Mouse (Mus musculus): ENCODE results near the gene Kif26b.
A peak's percentile ranks its signal among the peaks of the same experiment; 100 is the strongest.

Kif26b gene

DNA sequence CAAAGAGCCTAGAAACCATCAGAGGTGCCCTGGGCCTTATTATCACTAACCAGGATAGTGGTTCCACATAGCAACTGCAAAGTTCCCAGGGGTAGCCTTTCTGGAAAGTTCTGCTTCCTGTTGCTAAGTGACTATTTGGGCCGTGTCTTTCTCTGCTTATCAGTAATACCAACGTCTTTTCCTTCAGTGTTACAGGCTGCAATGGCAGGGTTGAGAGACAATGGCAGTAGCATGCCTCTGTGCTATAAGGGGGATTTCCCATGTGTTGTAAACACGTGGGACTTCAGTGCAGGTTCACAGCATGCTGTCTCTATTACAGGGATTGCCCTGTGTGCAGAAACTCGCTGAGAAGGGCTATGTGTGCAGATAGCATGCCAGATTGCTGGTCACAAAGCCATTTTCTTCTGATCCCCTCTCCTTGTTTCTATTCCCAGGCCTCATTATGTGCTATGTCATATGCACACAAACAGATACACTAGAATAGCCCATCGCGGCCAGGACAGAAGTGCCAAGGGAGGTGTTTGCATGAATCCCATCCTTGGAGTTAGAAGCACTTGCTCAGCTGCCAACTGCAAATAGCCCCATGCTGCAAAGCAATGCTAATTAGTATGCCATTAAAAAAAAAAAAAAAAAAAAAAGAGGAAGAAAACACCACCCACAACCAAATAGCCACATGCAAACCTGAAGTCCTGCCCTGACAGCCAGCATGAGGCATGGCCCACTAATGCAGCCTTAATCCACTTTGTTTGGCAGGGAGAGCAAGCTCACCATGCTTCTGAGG, 384.2 kb downstream of the Kif26b start:
- DNase-seq (ENCODE audit: low spot score in 2 of 2), result no peak

DNA sequence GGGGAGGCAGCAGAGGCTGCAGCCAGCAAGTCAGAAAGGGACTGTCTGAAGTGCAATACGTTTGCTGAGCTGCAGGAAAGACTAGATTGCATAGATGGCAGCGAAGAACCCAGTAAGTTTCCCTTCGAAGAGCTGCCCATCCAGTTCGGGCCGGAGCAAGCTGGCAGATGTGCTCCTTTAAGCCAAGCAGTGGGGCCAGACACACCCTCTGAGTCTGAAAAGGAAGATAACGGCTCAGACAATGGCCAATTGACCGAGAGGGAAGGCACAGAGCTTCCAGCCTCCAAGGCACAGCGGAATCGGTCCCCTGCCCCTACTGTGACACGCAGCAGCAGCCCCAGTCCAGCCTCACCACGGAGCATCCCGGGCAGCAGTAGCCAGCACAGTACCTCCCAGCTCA, 386.1 kb downstream of the Kif26b start:
- no peak for DNase-seq (ENCODE audit: low spot score in 2 of 2)

DNA sequence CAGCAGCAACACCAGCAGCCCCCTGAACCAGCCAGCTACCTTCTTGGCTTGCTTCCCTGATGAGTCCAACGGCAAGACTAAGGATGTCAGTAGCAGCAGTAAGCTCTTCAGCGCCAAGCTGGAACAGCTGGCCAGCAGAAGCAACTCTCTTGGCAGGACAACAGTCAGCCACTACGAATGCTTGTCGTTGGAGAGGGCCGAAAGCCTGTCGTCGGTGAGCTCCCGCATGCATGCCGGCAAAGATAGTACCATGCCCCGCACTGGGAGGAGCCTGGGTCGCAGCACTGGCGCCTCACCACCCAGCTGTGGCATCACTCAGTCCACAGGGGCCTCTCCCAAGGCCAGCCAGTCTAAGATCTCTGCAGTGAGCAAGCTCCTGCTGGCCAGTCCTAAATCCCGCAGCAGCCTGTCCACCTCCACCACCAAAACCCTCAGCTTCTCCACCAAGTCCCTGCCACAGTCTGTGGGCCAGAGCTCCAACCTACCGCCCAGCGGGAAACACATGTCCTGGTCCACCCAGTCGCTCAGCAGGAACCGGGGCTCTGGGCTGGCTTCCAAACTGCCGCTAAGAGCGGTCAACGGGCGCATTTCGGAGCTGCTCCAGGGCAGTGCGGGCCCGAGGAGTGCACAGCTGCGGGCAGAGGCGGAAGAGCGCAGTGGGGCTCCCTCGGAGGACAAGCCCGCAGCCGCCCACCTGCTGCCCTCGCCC, 388.4 kb downstream of the Kif26b start:
- DNase-seq (ENCODE audit: low spot score in 2 of 2), result no peak

DNA sequence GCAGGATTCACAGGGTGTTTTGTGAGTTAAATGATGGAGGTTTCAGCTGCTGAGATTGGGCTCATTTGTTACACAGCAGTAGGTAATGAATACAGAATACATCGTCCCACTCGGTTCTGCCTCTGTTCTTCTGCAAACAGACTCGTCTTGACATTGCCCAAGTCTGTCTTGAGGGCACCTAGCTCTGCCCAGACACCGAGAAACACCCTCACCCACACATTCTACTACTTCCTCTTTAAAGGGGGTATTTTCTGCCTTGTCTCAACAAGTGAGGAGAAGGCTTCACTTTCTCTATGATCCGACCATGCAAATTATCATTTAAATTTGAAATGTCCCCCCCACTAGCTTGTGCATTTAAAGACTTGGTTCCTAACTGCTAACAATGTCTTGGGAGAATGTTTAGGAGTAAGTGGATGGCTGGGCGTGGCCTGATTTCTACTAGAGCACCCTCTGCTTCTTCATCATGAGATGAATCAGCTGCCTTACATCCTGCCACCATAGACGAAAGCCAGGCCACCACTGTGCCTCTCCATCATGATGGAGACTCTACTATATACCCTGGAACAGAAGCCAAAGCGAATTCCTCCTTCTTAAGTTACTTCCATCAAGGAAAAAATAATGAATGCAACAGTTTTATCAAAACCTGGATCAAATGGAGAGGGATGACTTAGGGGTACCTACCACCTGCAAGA, 395.7 kb downstream of the Kif26b start:
- DNase-seq (ENCODE audit: low spot score in 2 of 2), result no peak

DNA sequence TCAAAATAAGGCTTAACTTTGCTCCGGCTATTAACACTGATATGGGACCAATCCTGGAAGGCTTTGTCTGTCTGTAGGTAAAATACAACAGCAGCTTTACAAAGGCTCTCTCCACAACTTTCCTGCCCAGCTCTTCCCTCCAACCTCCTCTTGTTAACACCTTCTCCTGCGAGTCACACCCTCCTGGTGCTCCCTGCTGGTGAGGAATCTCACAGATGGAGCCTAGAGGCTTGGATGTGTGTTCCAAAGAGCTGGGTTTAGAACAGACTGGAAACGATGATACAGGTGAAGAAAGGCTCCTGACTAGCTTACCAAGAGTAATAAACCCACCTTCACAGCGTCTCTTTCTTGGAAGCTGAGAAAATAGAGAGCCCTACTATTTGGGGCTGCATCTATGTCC, 400.6 kb downstream of the Kif26b start:
- DNase-seq (ENCODE audit: low spot score in 2 of 2), result no peak

DNA sequence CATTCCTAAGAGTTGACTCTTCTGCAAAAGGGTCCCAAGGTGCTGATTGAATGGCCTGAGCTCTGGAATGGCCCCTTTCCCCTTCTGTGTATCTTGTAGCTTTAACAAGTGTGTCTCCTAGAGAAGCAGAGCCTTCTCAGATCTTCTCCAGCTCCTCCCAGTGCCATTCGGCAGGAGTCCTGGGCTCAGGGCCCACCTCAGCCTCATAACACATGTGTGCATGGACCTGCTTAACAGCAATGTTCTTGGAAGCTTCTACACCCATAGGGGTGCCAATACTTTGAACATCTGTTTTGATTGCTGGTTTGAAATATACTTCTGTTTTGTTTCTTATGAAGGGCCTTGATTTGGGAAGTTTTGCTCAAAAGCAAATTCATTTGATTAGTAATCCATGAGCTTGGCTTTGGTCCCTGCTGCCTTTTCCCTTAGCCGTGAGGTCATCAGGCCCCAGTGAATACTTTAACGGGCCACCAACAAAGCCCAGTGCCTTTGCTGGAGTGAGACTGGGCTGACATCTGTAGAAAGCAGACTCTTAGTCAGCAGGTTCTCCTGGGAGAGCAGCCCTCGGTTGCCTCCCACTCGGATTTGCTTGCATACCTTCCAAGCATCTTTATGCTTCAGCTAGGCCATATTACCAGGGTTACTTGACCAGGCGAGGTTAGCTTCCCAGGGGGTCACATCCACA, 405.2 kb downstream of the Kif26b start:
- DNase-seq (ENCODE audit: low spot score in 2 of 2), result no peak

DNA sequence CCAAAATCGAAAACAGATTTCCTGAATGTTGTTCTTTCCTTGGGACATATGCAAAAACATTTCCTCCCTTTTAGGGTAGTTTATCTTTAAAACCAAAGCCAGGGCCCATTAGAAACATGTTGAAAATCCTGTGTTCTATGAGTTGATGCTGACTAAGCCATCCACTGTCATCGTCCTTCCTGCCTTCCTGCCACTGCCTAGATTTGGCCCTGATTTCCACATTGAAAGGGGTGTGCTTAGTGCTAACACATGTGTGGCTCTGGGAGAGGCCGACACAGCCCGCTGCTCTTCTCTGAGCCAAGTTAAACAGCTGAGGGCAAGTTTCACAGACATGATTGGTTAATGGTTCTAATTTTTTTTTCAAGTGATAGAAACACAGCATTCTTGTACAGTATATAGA, 407.5 kb downstream of the Kif26b start:
- no peak for DNase-seq (ENCODE audit: low spot score in 2 of 2)

DNA sequence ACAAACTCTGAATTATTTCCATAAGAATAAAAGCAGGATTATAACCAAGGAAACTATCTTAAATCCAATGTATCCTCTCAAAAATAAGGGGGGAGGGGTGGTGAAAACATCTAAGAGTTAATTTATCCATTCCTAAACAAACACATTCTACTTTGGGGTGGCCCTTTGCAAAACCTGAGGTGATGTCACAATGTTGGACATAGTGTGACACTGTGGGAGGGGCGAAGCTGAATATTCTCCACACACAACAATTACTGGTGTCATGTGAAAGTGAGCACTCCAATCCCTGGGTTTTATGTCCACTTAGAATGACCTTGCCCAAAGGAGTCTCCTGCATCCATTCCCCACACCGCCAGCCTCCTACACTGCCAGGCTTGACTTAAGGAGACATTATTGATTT, 408.1 kb downstream of the Kif26b start:
- DNase-seq (ENCODE audit: low spot score in 2 of 2), result no peak

DNA sequence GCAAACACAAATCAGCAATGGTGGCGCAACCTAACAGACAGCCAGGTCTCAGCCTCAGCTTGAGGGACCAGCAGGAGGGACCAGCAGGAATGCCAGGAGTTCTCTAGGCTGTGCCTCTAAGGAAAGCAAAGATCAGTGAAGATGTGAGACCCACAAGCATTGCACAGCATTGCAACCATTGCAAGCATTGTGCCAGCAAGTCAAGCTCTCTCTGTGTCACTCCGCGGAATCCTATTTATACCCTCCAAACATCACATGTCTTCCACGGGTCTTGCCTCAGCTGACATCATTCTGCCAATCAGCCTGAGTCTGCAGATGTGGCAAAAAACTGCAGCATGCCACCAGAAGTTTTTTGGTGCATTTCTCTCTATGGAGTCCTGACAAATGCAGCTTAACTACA, 411.4 kb downstream of the Kif26b start:
- no peak for DNase-seq (ENCODE audit: low spot score in 2 of 2)

DNA sequence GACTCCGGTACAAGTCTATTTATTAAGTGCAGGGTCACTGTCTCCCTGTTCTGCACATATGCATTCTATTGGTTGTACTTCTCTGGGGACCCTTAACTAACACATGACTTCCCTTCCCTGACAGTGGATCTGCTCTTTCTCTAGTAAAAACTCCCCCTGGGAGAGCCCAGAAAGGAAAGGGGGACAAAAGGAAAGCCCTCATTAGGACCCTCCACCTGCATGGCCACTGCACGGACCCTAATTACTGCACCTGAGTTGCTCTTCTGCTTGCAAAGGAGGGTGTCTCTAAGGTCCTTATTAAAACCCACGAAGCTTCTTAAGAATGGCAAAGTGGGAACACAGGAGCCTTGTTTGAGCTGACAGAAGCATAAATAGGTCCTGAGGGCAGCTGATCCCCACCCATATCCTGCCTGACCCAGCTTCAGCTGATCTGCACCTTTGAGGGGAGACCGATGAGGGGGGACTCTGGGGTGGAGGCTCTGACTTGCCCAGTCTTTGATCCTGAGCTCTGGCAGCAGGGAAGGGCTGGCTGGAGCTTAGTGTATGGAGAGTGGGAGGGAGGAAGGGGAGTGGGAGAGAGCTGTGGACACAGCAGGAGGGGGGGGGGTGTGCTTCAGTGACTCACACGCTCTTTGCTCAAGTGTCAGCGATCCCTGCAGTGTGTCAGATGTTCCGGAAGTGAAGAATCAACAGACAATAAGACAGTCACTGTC, 413.5 kb downstream of the Kif26b start:
- no peak for DNase-seq (ENCODE audit: low spot score in 2 of 2)

DNA sequence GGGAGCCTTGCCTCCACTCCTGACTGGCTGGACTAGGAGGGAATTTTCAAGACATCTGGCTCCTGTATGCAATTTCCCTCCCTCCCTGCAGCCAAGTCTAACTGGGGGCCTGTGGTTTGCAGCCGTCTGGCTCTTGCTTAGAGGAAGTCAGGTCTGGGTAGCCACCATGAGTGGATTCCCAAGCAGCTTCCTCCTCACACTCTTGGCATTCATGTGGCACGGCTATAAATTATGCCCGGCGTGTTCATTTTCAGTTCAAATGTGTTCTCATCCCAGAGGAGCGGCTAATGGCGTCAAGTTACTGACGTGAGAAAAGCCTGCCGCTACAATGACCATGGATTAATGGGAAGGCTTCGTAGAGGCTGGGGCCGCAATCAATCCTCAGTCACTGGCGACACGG, 424.0 kb downstream of the Kif26b start:
- no peak for DNase-seq (ENCODE audit: low spot score in 2 of 2)

DNA sequence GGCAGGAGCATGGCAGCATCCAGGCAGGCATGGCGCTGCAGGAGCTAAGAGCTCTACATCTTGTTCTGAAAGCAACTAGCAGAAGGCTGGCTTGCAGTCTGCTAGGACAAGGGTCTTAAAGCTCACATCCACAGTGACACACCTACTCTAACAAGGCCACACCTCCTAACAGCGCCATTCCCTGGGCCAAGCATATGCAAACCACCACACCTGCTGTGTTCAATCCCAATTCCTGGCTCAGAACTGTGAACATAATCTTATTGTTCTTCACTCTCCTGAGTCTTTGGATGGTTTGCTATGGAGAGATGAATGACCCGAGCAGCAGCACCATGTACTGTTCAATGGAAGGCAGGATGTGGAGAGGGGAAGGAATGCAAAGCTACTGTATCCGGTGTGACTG, 429.7 kb downstream of the Kif26b start:
- DNase-seq (ENCODE audit: low spot score in 2 of 2), result no peak

DNA sequence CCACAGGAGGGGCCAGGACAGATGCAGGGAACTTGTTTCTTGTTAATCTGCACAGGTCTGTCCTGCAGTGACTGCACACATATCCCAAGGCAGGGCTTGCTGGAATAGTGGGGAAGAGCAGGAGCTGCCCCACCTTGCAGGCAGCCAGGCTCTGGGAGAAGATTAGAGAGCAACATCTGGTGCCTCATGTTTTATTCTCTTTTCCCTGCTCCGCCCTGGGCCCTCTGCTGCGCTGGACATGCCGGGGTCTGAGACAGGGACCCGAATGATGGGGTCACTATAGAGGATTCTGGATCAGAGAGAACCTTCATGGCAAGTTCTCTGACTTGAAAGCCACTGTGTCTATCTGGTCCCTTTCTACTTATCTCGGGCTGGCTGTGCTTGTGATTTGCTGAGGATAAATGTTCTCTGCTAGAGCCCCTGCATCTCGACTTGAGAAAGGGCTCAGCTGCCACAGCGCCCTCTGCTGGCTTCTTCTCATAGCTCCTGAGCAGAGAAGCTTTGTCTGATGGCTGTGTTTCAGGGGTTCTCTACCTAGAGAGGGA, 431.2 kb downstream of the Kif26b start:
- peak; percentile 47 to 83 for DNase-seq (ENCODE audit: low spot score in 2 of 2)

DNA sequence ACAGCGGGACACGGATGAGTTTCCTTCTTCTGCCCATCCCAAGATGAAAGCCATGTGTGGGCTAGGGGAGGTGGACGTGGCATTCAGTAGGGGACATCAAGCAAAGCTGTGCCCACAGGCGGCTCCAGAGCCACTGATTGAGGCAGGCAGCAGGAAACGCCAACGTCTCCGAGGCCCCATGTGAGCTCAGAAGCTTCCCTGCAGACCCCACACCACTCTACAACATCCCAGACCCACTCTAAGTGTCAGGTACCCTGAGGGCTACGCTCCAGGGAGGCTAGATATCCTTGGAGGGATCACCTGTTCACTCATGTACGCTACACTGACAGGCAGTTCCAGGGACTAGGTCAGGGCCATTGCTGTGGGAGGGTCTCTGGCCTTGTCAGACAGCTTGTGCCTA, 432.7 kb downstream of the Kif26b start:
- DNase-seq (ENCODE audit: low spot score in 2 of 2), result no peak

DNA sequence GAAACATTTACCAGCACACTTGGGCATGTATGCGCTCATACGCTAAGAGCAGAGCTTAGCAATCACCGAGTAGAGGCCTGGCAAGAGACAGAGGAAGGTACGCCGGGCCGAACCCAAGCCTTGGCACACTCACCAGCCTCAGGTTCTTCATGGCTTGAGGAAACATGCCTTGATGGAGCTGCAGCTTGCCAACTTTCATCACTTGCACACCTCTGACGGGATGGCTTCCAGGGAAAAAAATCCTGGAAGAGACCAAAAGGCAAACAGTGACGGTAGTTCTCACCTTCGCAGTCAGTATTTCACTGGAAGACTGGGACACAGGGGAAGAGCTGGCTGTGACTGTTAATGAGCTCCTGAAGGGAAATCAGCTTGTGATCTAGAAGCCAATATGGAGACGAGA, 443.1 kb downstream of the Kif26b start:
- no peak for DNase-seq (ENCODE audit: low spot score in 2 of 2)

DNA sequence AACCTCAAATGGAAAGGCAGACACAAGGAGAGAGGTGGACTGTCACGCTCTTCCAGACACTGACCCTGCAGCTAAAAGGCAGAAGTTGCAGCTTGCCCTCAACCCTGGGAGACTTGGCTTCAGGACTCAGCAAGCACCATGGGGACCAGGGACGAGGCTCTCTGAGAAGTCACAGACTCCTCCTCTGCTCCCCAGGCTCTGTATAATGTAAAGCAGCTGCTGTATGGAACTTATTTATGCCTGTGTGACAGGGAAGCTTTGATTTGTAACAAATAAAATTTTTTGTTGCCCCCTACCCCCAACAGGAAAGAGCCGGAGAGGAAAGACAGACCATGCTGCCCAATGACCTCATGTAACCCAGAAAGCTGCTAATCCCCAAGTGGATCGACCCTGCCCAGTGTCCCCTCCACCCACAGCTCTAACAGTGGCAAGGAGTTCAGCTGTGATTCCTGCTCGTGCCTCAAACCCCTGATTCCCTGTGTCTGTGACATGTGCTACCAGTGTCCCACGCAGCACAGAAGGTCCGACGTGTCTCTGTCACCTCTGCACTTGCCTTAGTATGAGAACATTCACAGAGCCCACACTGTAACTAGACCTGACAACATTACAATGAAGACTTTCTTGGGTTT, 449.8 kb downstream of the Kif26b start:
- DNase-seq (ENCODE audit: low spot score in 2 of 2), result no peak

DNA sequence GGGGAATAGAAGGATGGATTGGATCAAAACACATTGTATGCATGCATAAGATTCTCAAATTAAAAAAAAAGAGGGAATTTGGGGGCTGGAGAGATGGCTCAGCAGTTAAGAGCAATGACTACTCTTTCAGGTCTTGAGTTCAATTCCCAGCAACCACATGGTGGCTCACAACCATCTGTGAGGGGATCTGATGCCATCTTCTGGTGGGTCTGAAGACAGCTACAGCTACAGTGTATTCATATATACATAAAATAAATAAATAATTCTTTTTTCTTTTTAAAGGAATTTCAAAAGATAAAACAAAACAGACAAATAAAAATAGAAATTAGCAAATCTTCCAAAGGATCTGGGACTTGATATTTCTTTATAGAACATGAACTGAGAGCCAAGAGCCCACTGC, 451.3 kb downstream of the Kif26b start:
- no peak for DNase-seq (ENCODE audit: low spot score in 2 of 2)

DNA sequence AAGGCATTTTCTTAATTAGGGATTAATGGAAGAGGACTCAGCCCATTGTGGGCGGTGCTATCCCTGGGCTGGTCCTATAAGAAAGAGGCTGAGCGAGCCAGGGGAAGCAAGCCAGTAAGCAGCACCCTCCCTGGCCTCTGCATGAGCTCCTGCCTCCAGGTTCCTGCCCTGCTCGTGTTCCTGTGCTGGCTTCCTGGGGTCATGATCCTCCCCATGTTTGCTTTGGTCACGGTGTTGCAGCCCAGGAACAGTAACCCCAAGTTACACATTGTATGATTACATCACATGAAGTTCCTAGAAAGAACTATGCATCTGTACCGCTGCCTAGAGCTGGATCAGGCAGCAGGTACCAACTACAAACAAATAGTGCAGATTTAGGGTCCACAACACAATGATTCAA, 452.7 kb downstream of the Kif26b start:
- no peak for DNase-seq (ENCODE audit: low spot score in 2 of 2)

DNA sequence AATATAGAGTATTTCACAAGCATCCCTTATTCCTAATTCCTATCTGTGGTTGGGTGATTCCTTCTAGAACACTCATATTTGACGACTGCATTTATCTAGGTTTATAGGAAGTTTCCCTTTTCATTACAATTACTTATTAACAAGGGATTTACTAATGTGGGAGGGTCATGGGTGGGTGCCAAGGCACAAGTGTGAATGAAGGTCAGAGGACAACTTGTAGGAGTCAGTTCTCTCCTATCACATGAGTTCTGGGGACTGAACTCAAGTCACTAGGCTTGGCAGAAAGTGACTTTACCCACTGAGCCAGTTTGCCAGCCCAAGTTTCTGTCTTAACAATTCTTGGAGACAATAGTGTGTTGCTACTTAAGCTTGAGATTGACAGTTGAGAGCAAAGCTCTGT, 459.3 kb downstream of the Kif26b start:
- no peak for DNase-seq (ENCODE audit: low spot score in 2 of 2)
